Mouse (Mus musculus): ENCODE measurements around the gene Tbc1d8. TPM values are rescaled to one million over a fixed set of nuclear protein-coding genes. Genes with fewer than 3 reads are reported as not detected.
A peak's percentile ranks its signal among the peaks of the same experiment; 100 is the strongest.

Tbc1d8 gene
- total RNA-seq (2021) = 1 to 10 TPM; 8.3 to 9.7 TPM
- long read RNA-seq, experiment 1, full-length matches to known transcripts = 4 of 35 reads
- long read RNA-seq, experiment 1, partial matches to known transcripts = 7 of 35 reads
- long read RNA-seq, experiment 1, other reads (novel, unspliced or antisense) = 24 of 35 reads
- long read RNA-seq, experiment 2, full-length matches to known transcripts = 4 of 21 reads
- long read RNA-seq, experiment 2, partial matches to known transcripts = 5 of 21 reads
- long read RNA-seq, experiment 2, other reads (novel, unspliced or antisense) = 12 of 21 reads

DNA sequence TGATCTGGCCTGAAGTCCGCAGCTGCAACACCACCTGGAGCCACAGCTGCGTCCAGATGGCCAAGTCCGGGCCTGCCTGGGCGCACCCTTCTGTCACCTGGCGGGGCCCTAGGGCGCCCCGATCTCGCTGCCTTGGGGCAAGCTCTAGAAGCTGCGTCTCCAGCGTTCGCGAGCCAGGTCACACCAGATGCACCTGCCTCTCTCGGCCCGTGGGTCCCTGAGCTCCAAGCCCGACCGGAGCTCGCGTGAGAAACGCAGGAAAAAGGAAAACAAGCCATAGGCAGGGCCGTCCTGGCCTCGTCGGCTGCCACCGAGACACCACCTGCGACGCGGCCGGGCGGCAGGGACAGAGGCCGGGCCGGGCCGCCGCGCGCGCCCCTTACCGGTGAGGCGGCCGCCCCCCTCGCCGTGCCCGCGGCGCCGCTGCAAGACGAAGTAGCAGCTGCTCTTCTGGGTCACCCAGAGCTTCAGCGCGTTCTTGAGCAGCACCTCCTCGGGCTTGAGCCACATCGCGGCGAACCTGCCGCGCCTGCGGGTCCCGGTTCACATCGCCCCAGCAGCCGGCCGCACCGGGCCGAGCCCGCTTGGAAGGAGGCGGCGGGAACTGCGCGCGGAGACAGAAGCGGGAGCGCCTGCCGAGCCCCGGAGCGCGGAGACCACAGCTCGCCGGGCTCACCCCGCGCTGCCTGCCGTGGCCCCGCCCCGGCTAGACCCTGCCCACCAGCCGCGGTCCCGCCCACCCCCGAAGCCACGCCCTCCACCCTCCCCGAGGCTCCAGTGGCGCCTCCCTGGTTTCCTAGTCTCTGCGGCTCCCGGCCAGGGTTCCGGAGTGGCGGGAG lies at the start of gene Tbc1d8:
Gene Tbc1d8 (minus strand): TSS at position 699 of the 839 bp plus-strand sequence.
- no peak for TF ChIP-seq CTCF (IDR thresholded peaks at IDR 0.05)
- peak; percentile 96 for DNase-seq
- Histone ChIP-seq H3K4me3 (peak within 1 kb of the TSS; percentile 78), H3K27ac (peak within 1 kb of the TSS; percentile 96)
- intact Hi-C loops (cut with DNase I) = loop anchor here (2.0 kb wide), 1 partner anchor 19 kb away; no protein-coding TSS in a partner anchor

DNA sequence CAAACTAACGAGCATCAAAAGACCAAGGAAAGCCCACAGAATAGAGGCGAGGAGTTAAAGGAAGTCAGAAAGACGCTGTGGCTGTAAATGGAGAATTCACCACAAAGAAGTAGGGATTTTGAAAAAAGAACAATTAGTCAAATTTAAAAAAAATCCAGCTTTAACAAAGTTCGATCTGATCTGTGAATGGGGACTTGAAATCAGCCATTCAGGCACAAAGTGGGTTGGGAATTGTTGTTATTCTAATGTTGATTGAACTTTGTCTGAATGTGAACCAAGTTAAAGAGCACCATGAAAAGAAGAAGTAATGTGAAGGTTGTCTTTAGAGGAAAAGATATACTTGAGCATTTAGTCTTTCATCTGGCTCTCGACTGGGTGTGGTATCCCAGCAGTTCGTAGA lies 49.8 kb upstream of the Tbc1d8 start:
- Histone ChIP-seq H3K4me3 (no peak overlapping the region), H3K27ac (no peak overlapping the region)
- TF ChIP-seq CTCF (IDR thresholded peaks at IDR 0.05) = no peak
- DNase-seq = no peak
- intact Hi-C loops (cut with DNase I) = no loop called here

DNA sequence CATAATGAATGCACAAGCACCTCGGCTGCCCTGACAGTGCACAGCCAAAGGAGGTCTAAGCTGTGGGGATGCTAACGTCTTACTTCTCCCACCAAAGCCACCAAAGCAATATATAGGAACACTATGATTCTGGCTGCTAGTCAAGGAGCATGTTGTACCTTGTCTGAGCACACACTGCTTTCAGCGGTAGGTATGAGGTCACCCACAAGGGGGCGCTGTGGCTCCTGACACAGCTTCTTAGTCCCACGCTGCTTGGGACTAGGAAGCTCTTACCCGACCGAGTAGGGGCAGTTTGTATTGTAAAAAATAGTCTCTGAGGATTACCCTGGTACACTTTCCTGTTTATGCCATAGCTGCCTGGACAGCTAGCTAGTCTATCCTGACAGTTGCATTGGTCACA lies 48.9 kb upstream of the Tbc1d8 start:
- H3K4me3 ChIP-seq = no peak overlapping the region
- DNase-seq = peak; percentile 82
- intact Hi-C loops (cut with DNase I) = no loop called here
- no peak overlapping the region for H3K27ac ChIP-seq
- peak; percentile 94 for TF ChIP-seq CTCF (IDR thresholded peaks at IDR 0.05)

DNA sequence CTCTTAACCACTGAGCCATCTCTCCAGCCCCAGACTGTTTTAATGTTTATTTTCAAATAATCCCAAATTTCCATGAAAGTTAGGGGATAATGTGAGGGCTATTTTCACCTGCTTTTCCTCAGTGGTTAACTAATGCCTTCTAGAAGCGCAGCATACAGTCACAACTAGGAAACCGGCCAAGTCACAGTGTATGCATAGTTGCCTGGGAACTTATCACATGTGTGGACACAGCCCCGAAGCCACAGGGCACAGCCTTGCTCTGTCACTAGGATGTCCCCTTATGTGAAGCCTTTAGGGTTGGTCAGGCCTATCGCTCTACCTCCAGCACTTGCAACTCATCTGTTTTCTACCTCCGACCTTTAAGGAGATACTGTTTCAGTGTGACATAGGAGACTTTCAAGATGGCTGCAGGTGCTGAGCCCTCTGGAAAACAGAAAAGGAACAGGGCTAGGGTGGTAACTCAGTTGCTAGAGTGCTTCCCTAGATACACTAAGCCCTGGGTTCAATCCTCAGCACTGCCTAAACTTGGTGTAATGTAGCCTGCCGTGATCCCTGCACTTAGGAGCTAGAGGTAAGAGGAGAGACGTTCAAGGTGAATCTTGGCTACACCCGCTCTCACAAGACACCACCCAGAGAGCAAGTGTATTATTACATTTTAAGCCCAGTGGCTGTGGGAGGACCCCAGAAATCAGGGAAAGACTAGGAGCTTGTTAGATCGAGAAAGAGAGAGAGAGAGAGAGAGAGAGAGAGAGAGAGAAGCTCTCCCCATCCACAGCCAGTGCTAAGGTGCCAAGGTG lies 48.0 kb upstream of the Tbc1d8 start:
- no peak for TF ChIP-seq CTCF (IDR thresholded peaks at IDR 0.05)
- intact Hi-C loops (cut with DNase I) = no loop called here
- no peak for DNase-seq
- H3K4me3 ChIP-seq = no peak overlapping the region
- H3K27ac ChIP-seq = no peak overlapping the region

- Histone ChIP-seq H3K4me3 (no peak overlapping the region), H3K27ac (no peak overlapping the region)
- DNase-seq = no peak
- TF ChIP-seq CTCF (IDR thresholded peaks at IDR 0.05) = no peak
- intact Hi-C loops (cut with DNase I) = loop anchor here (2.0 kb wide), 1 partner anchor 525 kb away; no protein-coding TSS in a partner anchor
These were observed 47.2 kb upstream of the Tbc1d8 start for GRCm38 (mm10) chr1:39525763-39526162.

- no peak for DNase-seq
- intact Hi-C loops (cut with DNase I) = loop anchor here (2.0 kb wide), 1 partner anchor 130 kb away; no protein-coding TSS in a partner anchor
- Histone ChIP-seq H3K27ac (no peak overlapping the region), H3K4me3 (no peak overlapping the region)
- peak; percentile 83 for TF ChIP-seq CTCF (IDR thresholded peaks at IDR 0.05)
These were observed 44.0 kb upstream of the Tbc1d8 start for GRCm38 (mm10) chr1:39522519-39522918.

GRCm38 (mm10) chr1:39521326-39521725 lies 42.8 kb upstream of the Tbc1d8 start:
- Histone ChIP-seq H3K4me3 (no peak overlapping the region), H3K27ac (no peak overlapping the region)
- TF ChIP-seq CTCF (IDR thresholded peaks at IDR 0.05) = no peak
- no peak for DNase-seq
- intact Hi-C loops (cut with DNase I) = no loop called here

DNA sequence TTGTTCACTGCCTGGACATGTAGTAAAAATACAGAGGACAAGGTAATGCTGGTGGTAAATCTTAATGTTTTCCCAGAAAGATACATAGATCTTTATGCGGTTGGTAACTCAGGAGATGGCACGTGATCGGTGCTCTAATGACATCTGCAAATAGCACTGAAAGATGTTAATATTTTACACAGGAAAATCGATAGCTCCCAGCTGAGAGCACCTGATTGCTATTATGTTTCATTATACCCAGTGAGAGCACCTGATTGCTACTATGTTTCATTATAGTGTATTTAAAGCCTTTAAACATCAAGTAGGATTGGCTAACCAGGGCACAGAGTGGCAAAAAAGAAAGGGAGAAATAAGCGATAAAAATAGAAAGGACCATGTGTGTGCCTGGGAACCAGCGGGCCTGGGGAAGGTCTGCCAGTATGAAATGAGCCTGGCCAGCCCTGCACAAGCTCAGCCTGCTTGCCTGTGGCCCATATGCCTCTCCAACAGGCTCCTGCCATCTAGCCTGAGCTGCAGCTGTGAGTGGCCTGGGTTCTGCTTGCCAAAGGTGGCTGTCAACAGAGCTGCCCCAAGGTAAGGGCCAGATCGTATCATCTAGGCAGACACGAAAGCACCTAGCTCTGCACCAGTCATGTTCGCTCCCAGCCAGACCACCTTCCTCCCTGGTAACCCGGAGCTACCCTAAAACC lies 36.9 kb upstream of the Tbc1d8 start:
- H3K27ac ChIP-seq = peak overlapping the region; percentile 78
- DNase-seq = peak; percentile 81
- no peak overlapping the region for H3K4me3 ChIP-seq
- no peak for TF ChIP-seq CTCF (IDR thresholded peaks at IDR 0.05)
- intact Hi-C loops (cut with DNase I) = no loop called here

- TF ChIP-seq CTCF (IDR thresholded peaks at IDR 0.05) = no peak
- H3K27ac ChIP-seq = no peak overlapping the region
- DNase-seq = no peak
- no peak overlapping the region for H3K4me3 ChIP-seq
- intact Hi-C loops (cut with DNase I) = no loop called here
These were observed 33.6 kb upstream of the Tbc1d8 start for GRCm38 (mm10) chr1:39512183-39512582.

GRCm38 (mm10) chr1:39511775-39512174 lies 33.2 kb upstream of the Tbc1d8 start:
- no peak overlapping the region for H3K4me3 ChIP-seq
- no peak for DNase-seq
- no peak overlapping the region for H3K27ac ChIP-seq
- intact Hi-C loops (cut with DNase I) = no loop called here
- TF ChIP-seq CTCF (IDR thresholded peaks at IDR 0.05) = no peak

GRCm38 (mm10) chr1:39505600-39505999 lies 27.0 kb upstream of the Tbc1d8 start:
- H3K4me3 ChIP-seq = no peak overlapping the region
- no peak for TF ChIP-seq CTCF (IDR thresholded peaks at IDR 0.05)
- H3K27ac ChIP-seq = no peak overlapping the region
- intact Hi-C loops (cut with DNase I) = loop anchor here (2.0 kb wide), 1 partner anchor 113 kb away; no protein-coding TSS in a partner anchor
- DNase-seq = no peak

DNA sequence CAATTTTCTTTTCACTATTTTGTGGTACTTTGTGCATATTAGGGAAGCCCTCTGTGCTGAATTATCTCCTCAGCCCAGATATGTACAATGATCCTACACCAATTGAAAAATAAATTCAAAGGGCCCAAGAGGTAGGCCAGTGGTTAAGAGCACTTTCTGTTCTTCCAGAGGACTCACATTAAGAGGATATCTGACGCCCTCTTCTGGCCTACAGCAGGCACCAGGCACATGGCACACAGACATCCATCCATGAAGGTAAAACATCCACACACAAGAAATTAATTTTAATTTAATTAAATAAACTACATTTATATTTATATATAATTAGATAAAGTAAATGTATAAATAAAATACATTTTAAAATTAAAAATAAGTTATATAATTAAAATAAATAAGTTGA lies 25.7 kb upstream of the Tbc1d8 start:
- peak; percentile 78 for TF ChIP-seq CTCF (IDR thresholded peaks at IDR 0.05)
- peak; percentile 34 for DNase-seq
- Histone ChIP-seq H3K27ac (no peak overlapping the region), H3K4me3 (no peak overlapping the region)
- intact Hi-C loops (cut with DNase I) = loop anchor here (1.0 to 2.0 kb wide), 2 partner anchors 68 to 111 kb away; no protein-coding TSS in a partner anchor
